Mouse (Mus musculus): ENCODE measurements around the gene Casq2.

The Casq2 gene

DNA sequence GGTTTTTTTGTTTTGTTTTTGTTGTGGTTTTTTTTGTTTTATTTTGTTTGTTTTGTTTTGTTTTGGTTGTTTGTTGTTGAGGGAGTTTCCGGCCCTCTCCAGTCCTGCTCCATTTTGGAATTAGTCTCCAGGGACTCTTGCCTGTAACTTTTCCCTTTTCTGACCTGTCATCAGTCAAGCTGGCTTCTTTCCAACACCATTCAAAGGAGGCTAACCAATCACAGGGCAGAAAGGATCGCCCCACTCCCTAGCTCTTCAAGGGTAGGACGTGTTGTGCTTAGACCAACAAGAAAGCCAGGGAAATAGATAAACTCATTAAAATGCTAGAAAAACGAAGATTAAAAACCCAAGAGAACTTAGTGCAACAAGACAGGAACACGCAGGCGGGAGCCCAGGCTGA is 102.8 kb downstream of the Casq2 start:
- in situ Hi-C loops (cut with MboI; ENCODE audit: low sequenced_read_pairs): no loop called here

GRCm38 (mm10) chr3:102190015-102190414 is 103.8 kb downstream of the Casq2 start:
- in situ Hi-C loops (cut with MboI; ENCODE audit: low sequenced_read_pairs): no loop called here

DNA sequence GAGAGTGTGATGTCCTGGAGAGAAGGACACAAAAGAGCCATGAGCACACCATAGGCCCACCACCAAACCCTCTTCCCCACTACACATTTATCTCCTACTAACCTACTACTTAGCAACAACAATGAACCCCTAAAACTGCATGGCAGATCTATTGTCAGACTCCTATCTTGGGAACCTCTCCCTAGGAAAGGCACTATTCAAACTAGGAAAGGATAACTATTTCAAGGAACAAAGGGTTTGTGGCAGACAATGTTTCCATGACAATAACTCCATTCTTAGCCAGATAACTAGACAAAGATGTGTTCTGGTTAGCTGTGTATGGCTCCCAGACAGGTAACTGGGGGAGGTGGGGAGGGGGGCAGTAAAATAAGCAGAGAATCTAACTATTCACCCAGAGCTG is 104.4 kb downstream of the Casq2 start:
- in situ Hi-C loops (cut with MboI; ENCODE audit: low sequenced_read_pairs): no loop called here

DNA sequence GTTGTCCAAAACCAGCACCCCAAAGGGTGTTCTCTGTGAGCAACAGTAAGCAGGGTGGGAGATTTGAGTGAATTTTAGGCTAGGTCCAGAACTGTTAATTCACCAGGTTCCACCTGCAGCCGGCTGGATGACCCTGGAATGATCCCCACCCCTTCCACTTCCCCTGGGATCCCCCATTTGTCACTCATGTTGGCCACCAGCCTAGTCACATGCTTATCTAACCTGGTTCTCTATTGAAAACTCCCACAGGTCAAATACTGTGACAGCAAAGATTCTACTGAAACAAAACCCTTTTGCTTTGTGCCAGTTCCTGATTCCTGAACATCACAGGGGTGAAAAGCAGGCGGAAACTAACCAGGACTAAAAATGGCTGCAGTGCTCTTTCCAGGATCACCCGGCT is 105.4 kb downstream of the Casq2 start:
- in situ Hi-C loops (cut with MboI; ENCODE audit: low sequenced_read_pairs): no loop called here

DNA sequence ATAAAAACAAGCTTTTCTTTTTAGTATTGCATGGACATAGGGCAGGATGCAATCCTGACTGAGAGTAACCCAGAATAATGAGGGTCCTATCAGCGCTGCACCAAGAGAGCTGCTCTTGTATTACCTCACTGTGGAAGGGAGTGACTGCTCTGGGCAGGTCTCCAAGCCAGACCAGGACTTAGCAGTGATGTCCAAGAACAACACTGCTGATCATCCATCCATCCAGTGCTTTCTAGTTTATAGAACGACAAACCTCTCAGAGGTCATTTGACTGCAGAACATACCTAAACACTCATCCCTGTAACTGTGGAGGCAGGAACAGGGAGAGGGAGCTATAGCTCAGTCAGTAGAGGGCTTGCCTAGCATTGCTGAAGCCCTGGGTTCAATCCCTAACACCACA is 106.4 kb downstream of the Casq2 start:
- in situ Hi-C loops (cut with MboI; ENCODE audit: low sequenced_read_pairs): no loop called here

- in situ Hi-C loops (cut with MboI; ENCODE audit: low sequenced_read_pairs): no loop called here
These were observed 107.5 kb downstream of the Casq2 start for GRCm38 (mm10) chr3:102193488-102194290.

DNA sequence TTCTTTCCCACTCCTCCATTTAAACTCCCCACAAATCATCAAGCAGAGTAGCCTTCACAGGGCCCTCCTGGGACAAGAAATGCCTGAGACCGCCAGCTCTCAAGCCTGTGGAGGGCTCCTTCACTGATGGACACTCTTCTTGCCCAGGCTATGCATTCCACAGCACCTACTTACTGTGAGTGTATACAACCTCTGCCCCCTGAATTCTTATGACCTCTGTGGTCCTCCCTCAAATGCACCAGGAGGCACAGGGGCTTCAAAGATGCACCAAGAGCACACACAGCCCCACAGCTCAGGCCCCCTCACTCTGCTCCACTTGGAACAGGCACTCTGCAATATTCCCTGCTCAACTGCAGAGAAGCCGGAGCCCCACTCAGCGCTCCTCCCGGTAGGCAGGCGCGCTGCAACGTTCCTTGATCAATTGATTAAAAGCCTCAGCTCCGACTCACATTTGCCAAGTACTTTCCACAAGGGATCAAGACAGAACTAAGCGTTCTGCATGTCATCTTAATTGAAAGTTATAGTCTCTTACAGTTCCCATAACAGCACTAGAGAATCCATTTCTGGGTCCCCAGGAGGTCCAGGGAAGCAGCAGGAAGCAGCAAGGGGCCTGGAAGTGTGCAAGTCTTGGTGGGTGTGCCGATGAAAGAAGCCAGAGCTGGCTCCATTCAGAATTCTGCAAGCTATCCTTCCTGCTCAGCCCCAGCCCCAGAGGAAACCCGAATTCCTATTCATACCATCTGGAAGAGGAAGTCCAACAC is 108.3 kb downstream of the Casq2 start:
- in situ Hi-C loops (cut with MboI; ENCODE audit: low sequenced_read_pairs): no loop called here

DNA sequence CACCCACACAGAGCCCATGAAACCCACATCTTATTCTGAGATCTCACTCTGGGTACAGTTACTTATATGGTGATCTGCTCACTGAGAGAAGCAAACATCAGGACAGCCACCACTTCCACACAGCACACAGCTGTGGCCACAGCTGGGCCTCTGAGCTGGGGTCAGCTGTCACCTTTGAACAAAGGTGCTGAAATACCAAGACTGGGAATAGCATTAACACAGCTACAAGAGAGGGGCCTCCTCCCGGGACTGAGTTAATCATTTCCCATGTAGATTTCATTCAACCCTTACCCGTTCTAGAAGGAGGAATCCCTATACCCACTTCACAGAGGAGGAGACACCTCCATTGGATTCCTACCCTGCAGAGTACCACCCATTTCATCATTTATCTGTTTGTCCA is 109.5 kb downstream of the Casq2 start:
- in situ Hi-C loops (cut with MboI; ENCODE audit: low sequenced_read_pairs): no loop called here

Measured in CH12F3 (cell line).